Mouse (Mus musculus) heart, postnatal 0 days (tissue): ENCODE measurements around the gene Galnt10. TPM values are rescaled to one million over a fixed set of nuclear protein-coding genes. Genes with fewer than 3 reads are reported as not detected.

Experiments
- ATAC-seq: fragments of 200-750 bp; cut with Nextera tagmentation; 2 replicates; pipeline ENCODE4 v1.8.0; 2017; ENCODE audit warnings: low read depth, moderate number of reproducible peaks, moderate library complexity; ENCODE audit not compliant: insufficient read depth
- DNase-seq: peaks from one replicate; pipeline ENCODE4 v3.0.0-alpha.2; 2016; ENCODE audit warnings: low spot score
- H3K27ac ChIP-seq: fragments of 300-500 bp; sonication (generic); 2 replicates; pipeline ENCODE4 v1.5.1; 2014; ENCODE audit warnings: low read depth, mild to moderate bottlenecking
- H3K27me3 ChIP-seq: fragments of 300-500 bp; sonication (generic); 2 replicates; pipeline ENCODE4 v1.6.1; 2014; ENCODE audit warnings: low read length, mixed read lengths; ENCODE audit not compliant: control insufficient read depth, insufficient read depth
- H3K36me3 ChIP-seq: fragments of 300-500 bp; sonication (generic); replicated peaks from 2 replicates; pipeline ENCODE4 v1.6.1; 2014; ENCODE audit warnings: low read length, mixed read lengths; ENCODE audit not compliant: control insufficient read depth, insufficient read depth
- H3K4me1 ChIP-seq: fragments of 300-500 bp; sonication (generic); 2 replicates; pipeline ENCODE4 v1.6.1; 2014; ENCODE audit warnings: antibody characterized with exemption; ENCODE audit not compliant: control insufficient read depth, insufficient read depth
- H3K4me2 ChIP-seq: fragments of 300-500 bp; sonication (generic); 2 replicates; pipeline ENCODE4 v1.6.1; 2014; ENCODE audit warnings: low read depth, mild to moderate bottlenecking, low read length, moderate library complexity
- H3K4me3 ChIP-seq: fragments of 300-500 bp; sonication (generic); 2 replicates; pipeline ENCODE4 v1.5.1; 2014; ENCODE audit warnings: low read depth, low read length
- H3K9ac ChIP-seq: fragments of 300-500 bp; sonication (generic); replicated peaks from 2 replicates; pipeline ENCODE4 v1.6.1; 2014; ENCODE audit warnings: low read depth, low read length, mixed read lengths
- H3K9me3 ChIP-seq: fragments of 300-500 bp; sonication (generic); replicated peaks from 2 replicates; pipeline ENCODE4 v1.6.1; 2016; ENCODE audit warnings: low read length; ENCODE audit not compliant: control insufficient read depth
- CTCF ChIP-seq: IDR thresholded peaks from 2 replicates; pipeline ENCODE4 v1.5.1; 2016; ENCODE audit warnings: antibody characterized with exemption, control low read depth, low read depth
- EP300 ChIP-seq: IDR thresholded peaks from 2 replicates; pipeline ENCODE4 v1.6.1; 2016; ENCODE audit warnings: antibody characterized with exemption, low read depth
- WGBS: fragments of 180-500 bp; shearing (Covaris S2); extraction: QIAGEN DNeasy Blood & Tissue Kit; methylation state at CpG from one replicate; pipeline ENCODE4 v1.1.7; 2014; 5-methylcytosine and 5-hydroxymethylcytosine counted together
- polyA plus RNA-seq: library from polyadenylated mRNA; unstranded; fragments of >200 nt; fragmentation: Nextera tagmentation; extraction: Ambion mirVana; gene quantifications from 2 replicates; pipeline ENCODE4 v1.2.1, GENCODE M21; 2015
- total RNA-seq: library from RNA; depleted of rRNA; stranded (reverse); fragments of >200 nt; gene quantifications from 2 replicates; pipeline ENCODE4 v1.2.3, GENCODE M21; 2014; ENCODE audit warnings: low replicate concordance

Galnt10 gene
- total and polyA plus RNA-seq, 2 experiments from 2014 or later = 3.4 to 4.3 TPM

DNA sequence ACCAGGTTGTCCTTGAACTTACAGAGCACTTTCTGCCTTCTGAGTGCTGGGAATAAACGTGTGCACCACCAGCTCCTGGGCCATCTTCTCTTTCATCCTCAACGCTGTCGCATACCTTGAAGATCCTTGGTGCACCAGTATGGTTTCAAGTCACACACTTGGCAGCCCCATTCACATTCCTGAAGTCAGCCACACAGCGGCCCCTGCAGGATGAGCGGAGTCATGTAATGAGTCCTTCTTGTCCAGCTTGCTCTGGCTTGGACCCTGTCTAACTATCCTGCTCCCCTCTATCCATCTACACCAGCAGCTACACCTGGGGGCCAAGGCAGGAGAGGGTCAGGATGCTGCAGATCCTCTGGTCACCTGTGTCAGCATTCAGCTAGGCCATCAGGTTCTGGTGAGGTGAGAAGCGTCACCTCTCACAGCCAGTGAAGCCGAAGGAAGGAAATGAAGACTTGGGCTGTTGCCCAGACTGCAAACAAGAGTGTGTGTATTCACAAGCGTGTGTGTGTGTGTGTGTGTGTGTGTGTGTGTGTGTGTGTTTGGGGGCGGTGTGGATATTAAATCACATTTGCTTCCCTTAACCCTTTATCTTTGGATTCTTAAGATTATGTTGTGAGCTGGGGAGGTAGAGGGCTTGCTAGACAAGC is 18.0 kb upstream of the Galnt10 start:
- DNase-seq (no peak), ATAC-seq (peak; percentile 47)
- H3K4me3 ChIP-seq = no peak overlapping the region
- H3K9me3 ChIP-seq = no peaks in the 10 kb centered on the region
- H3K4me1 ChIP-seq = no peaks in the 10 kb centered on the region
- H3K9ac ChIP-seq = no peak overlapping the region
- H3K36me3 ChIP-seq = no peaks in the 10 kb centered on the region
- H3K4me2 ChIP-seq = no peak overlapping the region
- no peaks in the 10 kb centered on the region for H3K27me3 ChIP-seq
- TF ChIP-seq CTCF (peak; percentile 46), EP300 (no peak)
- no peak overlapping the region for H3K27ac ChIP-seq
- WGBS = 38% methylated on average over 9 of the region's 9 CpGs

DNA sequence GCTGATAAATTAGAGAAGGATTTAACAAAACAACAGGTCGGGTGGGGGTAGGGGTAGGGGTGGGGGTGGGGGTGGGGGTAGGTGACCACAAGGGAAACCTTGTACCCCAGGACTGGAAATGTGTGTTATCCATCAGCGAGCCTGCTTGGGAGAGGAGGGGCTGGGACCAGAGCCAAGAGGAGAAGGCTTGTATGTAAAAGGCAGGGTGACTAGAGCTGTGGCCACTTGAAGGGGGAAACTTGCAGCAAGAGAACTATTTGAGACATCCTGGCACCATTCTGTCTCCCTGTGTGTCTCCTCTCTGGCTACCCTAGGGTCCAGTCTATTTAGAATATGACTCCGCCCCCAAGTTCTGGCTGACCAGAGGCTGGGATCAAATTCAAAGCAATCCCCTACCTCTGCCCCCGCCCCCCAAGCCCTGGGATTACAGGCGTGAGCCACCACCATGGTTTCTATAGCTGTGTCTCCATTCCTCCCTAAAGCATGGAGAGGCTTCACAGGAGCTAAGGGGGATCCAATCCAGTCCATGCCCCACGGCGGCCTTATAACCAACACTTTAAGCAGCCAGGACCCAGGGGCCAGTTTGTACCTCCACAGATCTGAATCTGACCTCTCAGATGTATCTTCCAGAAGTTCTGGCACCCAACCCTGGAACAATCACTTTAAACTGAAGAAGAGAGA is 13.3 kb upstream of the Galnt10 start:
- no peak for ATAC-seq
- H3K9me3 ChIP-seq = no peaks in the 10 kb centered on the region
- H3K27me3 ChIP-seq = 0 out of 2 replicates have a peak, but pooled peaks cover 4% of the 10 kb centered on the region
- no peaks in the 10 kb centered on the region for H3K36me3 ChIP-seq
- WGBS = 69% methylated on average over 7 of the region's 7 CpGs
- H3K4me1 ChIP-seq = no peaks in the 10 kb centered on the region
- no peak for DNase-seq
- no peak overlapping the region for H3K4me3 ChIP-seq
- H3K4me2 ChIP-seq = no peak overlapping the region
- TF ChIP-seq CTCF = no peak
- no peak for TF ChIP-seq EP300
- H3K9ac ChIP-seq = no peak overlapping the region
- no peak overlapping the region for H3K27ac ChIP-seq

DNA sequence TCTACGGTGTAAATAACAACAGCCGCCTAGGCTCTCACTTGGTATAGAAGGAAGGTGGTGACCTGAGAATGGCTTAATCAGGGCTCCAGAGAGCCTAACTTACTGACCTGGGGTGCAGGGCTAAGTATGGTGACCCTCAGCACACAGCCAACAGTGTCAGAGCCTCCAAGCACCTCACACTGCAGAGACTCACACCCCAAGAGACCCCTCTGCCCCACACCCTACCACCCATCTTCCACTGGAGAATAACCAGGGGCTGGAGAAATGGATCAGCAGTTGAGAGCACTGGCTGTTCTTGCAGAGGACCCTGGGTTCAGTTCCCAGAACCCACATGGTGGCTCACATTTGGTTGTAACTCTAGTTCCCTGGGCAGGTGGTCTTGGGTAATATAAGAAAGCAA is 12.2 kb upstream of the Galnt10 start:
- DNase-seq = no peak
- H3K4me1 ChIP-seq = no peaks in the 10 kb centered on the region
- WGBS = 93% methylated on average over 2 of the region's 2 CpGs
- no peak overlapping the region for H3K9ac ChIP-seq
- H3K27me3 ChIP-seq = 0 out of 2 replicates have a peak, but pooled peaks cover 4% of the 10 kb centered on the region
- no peaks in the 10 kb centered on the region for H3K9me3 ChIP-seq
- no peak overlapping the region for H3K4me2 ChIP-seq
- H3K4me3 ChIP-seq = no peak overlapping the region
- no peak for TF ChIP-seq CTCF
- TF ChIP-seq EP300 = no peak
- H3K36me3 ChIP-seq = no peaks in the 10 kb centered on the region
- no peak overlapping the region for H3K27ac ChIP-seq
- no peak for ATAC-seq

DNA sequence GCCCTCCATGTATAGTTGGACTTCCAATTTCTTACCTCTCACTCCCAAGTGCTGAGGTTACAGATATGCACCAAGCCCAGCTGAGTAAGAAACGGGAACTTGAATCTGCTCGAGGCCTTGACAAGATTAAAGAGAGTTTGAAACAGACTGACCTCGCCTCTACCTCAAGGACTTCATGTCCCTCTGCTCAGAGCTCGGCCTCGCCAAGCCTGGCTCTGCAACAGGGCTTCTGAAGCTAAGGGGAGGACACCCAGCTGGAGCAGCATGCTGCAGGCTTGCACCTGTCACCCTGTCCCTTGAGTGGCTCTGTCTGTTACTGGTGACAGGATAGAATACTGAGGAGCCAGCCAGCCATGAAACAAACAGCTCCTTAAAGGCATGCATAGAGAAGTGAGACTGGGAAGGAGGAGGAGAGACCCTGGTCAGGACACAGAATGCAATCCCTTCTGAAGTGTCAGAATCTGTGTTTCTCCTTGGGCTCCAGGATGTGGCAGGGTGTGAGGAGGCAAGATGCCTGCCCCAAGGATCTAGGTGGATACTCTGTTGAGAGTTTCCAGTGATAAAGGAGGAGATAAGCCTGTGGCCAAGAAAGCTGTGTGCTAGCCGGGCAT is 11.2 kb upstream of the Galnt10 start:
- H3K27me3 ChIP-seq = 0 out of 2 replicates have a peak, but pooled peaks cover 4% of the 10 kb centered on the region
- 62% methylated on average over 6 of the region's 6 CpGs for WGBS
- no peaks in the 10 kb centered on the region for H3K9me3 ChIP-seq
- no peaks in the 10 kb centered on the region for H3K36me3 ChIP-seq
- H3K4me1 ChIP-seq = no peaks in the 10 kb centered on the region
- no peak for ATAC-seq
- no peak for DNase-seq
- TF ChIP-seq EP300 (no peak), CTCF (no peak)
- H3K4me3 ChIP-seq = no peak overlapping the region
- no peak overlapping the region for H3K27ac ChIP-seq
- no peak overlapping the region for H3K9ac ChIP-seq
- no peak overlapping the region for H3K4me2 ChIP-seq

DNA sequence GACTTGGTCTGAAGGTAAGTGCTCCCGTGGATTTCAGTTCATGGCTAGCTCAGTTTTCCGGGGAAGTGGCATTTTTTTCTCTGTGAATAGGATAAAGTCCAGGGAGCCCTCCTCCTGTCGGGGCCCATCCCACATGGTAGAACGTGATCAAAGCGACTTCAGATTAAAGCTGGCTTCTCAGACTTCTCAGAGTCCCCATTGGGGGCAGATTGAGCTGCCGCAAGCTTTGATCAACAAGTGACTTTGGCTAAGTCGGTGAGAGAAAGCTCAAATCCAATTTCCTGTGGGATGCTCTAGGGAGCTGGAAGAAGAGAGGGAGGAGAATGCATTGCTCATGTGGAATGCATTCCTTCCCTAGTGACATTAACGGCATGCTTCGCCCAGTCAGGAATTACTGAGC is 10.1 kb upstream of the Galnt10 start:
- DNase-seq = no peak
- Histone ChIP-seq H3K27me3 (0 out of 2 replicates have a peak, but pooled peaks cover 4% of the 10 kb centered on the region), H3K4me3 (no peak overlapping the region), H3K4me1 (no peaks in the 10 kb centered on the region), H3K4me2 (no peak overlapping the region), H3K36me3 (no peaks in the 10 kb centered on the region), H3K9ac (no peak overlapping the region), H3K9me3 (no peaks in the 10 kb centered on the region), H3K27ac (no peak overlapping the region)
- TF ChIP-seq EP300 (no peak), CTCF (no peak)
- no peak for ATAC-seq
- 10% methylated on average over 9 of the region's 9 CpGs for WGBS
